Mouse (Mus musculus) lung, postnatal 0 days (tissue): ENCODE data around the gene Apoc2. TPM values are rescaled to one million over a fixed set of nuclear protein-coding genes. Genes with fewer than 3 reads are reported as not detected.

Source experiments
- ATAC-seq: fragments of 200-750 bp; cut with Nextera tagmentation; 2 replicates; pipeline ENCODE4 v1.8.0; 2017; ENCODE audit warnings: moderate library complexity
- DNase-seq: peaks from one replicate; pipeline ENCODE4 v3.0.0-alpha.2; 2016; ENCODE audit warnings: low spot score
- H3K27ac ChIP-seq: fragments of 300-500 bp; sonication (generic); 2 replicates; pipeline ENCODE4 v1.5.1; 2014; ENCODE audit warnings: antibody characterized with exemption, mild to moderate bottlenecking, low read length, mixed read lengths
- H3K27me3 ChIP-seq: fragments of 300-500 bp; sonication (generic); replicated peaks from 2 replicates; pipeline ENCODE4 v1.6.1; 2014; ENCODE audit warnings: low read length, mixed read lengths; ENCODE audit not compliant: insufficient read depth
- H3K36me3 ChIP-seq: fragments of 300-500 bp; sonication (generic); 2 replicates; pipeline ENCODE4 v1.6.1; 2014; ENCODE audit warnings: low read length, mixed read lengths; ENCODE audit not compliant: insufficient read depth
- H3K4me1 ChIP-seq: fragments of 300-500 bp; sonication (generic); 2 replicates; pipeline ENCODE4 v1.6.1; 2014; ENCODE audit warnings: antibody characterized with exemption, low read depth, low read length, mixed read lengths; ENCODE audit not compliant: insufficient read depth
- H3K4me2 ChIP-seq: fragments of 300-500 bp; sonication (generic); replicated peaks from 2 replicates; pipeline ENCODE4 v1.6.1; 2014; ENCODE audit warnings: low read depth, mild to moderate bottlenecking, low read length, moderate library complexity, mixed read lengths
- H3K4me3 ChIP-seq: fragments of 300-500 bp; sonication (generic); 2 replicates; pipeline ENCODE4 v1.5.1; 2014; ENCODE audit warnings: low read depth, low read length
- H3K9ac ChIP-seq: fragments of 300-500 bp; sonication (generic); replicated peaks from 2 replicates; pipeline ENCODE4 v1.6.1; 2014; ENCODE audit warnings: low read depth, mild to moderate bottlenecking
- H3K9me3 ChIP-seq: fragments of 300-500 bp; sonication (generic); 2 replicates; pipeline ENCODE4 v1.6.1; 2016; ENCODE audit warnings: low read length, mixed read lengths
- CTCF ChIP-seq: IDR thresholded peaks from 2 replicates; pipeline ENCODE4 v1.5.1; 2016; ENCODE audit warnings: antibody characterized with exemption, mild to moderate bottlenecking
- EP300 ChIP-seq: IDR thresholded peaks from 2 replicates; pipeline ENCODE4 v1.6.1; 2016; ENCODE audit warnings: antibody characterized with exemption, mild to moderate bottlenecking, control low read depth
- WGBS: fragments of 180-500 bp; shearing (Covaris S2); extraction: QIAGEN DNeasy Blood & Tissue Kit; methylation state at CpG from one replicate; pipeline ENCODE4 v1.1.7; 2014; 5-methylcytosine and 5-hydroxymethylcytosine counted together
- polyA plus RNA-seq: library from polyadenylated mRNA; unstranded; fragments of >200 nt; fragmentation: Nextera tagmentation; extraction: Ambion mirVana; gene quantifications from 2 replicates; pipeline ENCODE4 v1.2.1, GENCODE M21; 2015

The Apoc2 gene
- polyA plus RNA-seq, 1 experiment from 2014 or later = 4.9 TPM

DNA sequence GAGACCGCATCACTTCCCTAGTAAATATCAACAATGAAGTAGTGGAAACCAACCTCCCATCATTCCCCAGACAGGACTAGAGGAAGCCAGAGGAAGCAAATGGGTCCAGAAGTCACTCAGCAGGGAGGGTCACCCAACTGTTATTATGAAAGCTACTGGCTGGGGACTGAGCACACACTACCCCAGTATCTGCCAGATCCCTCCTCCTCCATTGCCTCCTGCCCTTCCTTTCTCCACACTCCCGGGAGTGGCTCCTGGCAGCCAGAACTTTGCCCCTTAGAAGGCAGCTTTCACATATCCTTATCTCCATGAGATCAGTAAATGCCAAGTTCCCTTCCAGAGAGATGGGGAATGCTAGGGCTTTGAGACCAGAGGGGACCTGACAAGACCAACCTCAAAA, 54.3 kb downstream of the Apoc2 start:
- H3K4me2 ChIP-seq = no peak overlapping the region
- DNase-seq = no peak
- H3K9ac ChIP-seq = no peak overlapping the region
- no peak overlapping the region for H3K4me3 ChIP-seq
- H3K36me3 ChIP-seq = no peaks in the 10 kb centered on the region
- no peak for TF ChIP-seq CTCF
- no peak for TF ChIP-seq EP300
- WGBS = 62% methylated on average over 2 of the region's 2 CpGs
- H3K4me1 ChIP-seq = no peaks in the 10 kb centered on the region
- H3K9me3 ChIP-seq = no peaks in the 10 kb centered on the region
- no peak for ATAC-seq
- H3K27me3 ChIP-seq = no peaks in the 10 kb centered on the region
- H3K27ac ChIP-seq = no peak overlapping the region

DNA sequence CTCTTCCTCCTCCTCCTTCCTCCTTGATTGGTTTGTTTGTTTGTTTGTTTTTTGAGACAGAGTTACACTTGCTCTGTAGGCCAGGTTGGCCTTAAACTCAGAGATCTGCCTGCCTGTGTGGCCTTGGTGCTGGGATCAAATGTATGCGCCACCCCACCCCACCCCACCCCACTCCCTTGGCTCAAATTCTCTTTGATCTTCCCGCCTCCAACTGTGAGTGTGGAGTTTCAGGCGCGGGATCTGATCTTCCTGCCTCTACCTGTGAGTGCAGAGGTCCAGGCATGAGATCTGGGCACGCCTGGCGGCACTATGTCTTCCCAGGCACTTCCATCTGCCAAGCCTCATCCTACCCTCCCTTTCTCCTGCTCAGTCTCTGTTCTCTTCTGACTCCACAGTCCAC, 55.5 kb downstream of the Apoc2 start:
- Histone ChIP-seq H3K27ac (no peak overlapping the region), H3K27me3 (no peaks in the 10 kb centered on the region), H3K4me1 (no peaks in the 10 kb centered on the region), H3K4me3 (no peak overlapping the region), H3K9me3 (no peaks in the 10 kb centered on the region), H3K4me2 (no peak overlapping the region), H3K36me3 (no peaks in the 10 kb centered on the region), H3K9ac (no peak overlapping the region)
- DNase-seq = no peak
- TF ChIP-seq EP300 (no peak), CTCF (no peak)
- WGBS = 37% methylated on average over 6 of the region's 6 CpGs
- no peak for ATAC-seq

Other genes starting within 250 kb of the Apoc2 start
- 7.4 and 7.9 TPM in 2 replicates for gene Mark4, start 219.1 kb downstream of the Apoc2 start, polyA plus RNA-seq
- 1.1 and 1.4 TPM in 2 replicates for gene Exoc3l2, start 214.6 kb downstream of the Apoc2 start, polyA plus RNA-seq
- 2.6 and 3.0 TPM in 2 replicates for gene Bloc1s3, start 169.6 kb downstream of the Apoc2 start, polyA plus RNA-seq
- 85.5 and 91.9 TPM in 2 replicates for gene Trappc6a, start 169.5 kb downstream of the Apoc2 start, polyA plus RNA-seq
- 0.05 and 0.15 TPM in 2 replicates for gene Nkpd1, start 160.1 kb downstream of the Apoc2 start, polyA plus RNA-seq
- gene Ppp1r37, start 114.9 kb downstream of the Apoc2 start, polyA plus RNA-seq = 19.1 and 20.3 TPM in 2 replicates
- 0.76 and 0.88 TPM in 2 replicates for gene Zfp296, start 100.7 kb downstream of the Apoc2 start, polyA plus RNA-seq
- gene Gemin7, start 100.3 kb downstream of the Apoc2 start, polyA plus RNA-seq = 161 and 163 TPM in 2 replicates
- gene Clasrp, start 73.5 kb downstream of the Apoc2 start, polyA plus RNA-seq = 22.6 and 23.8 TPM in 2 replicates
- gene Relb, start 48.5 kb downstream of the Apoc2 start, polyA plus RNA-seq = 15.6 and 29.8 TPM in 2 replicates
- 76.9 and 78.8 TPM in 2 replicates for gene Clptm1, start 12.9 kb downstream of the Apoc2 start, polyA plus RNA-seq
- gene Gm44805, start 3.5 kb upstream of the Apoc2 start, polyA plus RNA-seq = not detected in 2 replicates
- 0.38 and 0.88 TPM in 2 replicates for gene Apoc4, start 3.5 kb upstream of the Apoc2 start, polyA plus RNA-seq
- gene Apoc1, start 14.7 kb upstream of the Apoc2 start, polyA plus RNA-seq = 61.1 and 63.8 TPM in 2 replicates
- 768 and 1,006 TPM in 2 replicates for gene Apoe, start 21.2 kb upstream of the Apoc2 start, polyA plus RNA-seq
- gene Tomm40, start 37.5 kb upstream of the Apoc2 start, polyA plus RNA-seq = 60.8 and 62.4 TPM in 2 replicates
- 113 and 116 TPM in 2 replicates for gene Nectin2, start 72.5 kb upstream of the Apoc2 start, polyA plus RNA-seq
- 477 and 507 TPM in 2 replicates for gene Bcam, start 93.1 kb upstream of the Apoc2 start, polyA plus RNA-seq
- 18.4 and 23.9 TPM in 2 replicates for gene Cblc, start 118.9 kb upstream of the Apoc2 start, polyA plus RNA-seq
- 8.3 and 20.0 TPM in 2 replicates for gene Bcl3, start 144.8 kb upstream of the Apoc2 start, polyA plus RNA-seq
- gene Gm19345, start 174.1 kb upstream of the Apoc2 start, polyA plus RNA-seq = 0.12 and 0.24 TPM in 2 replicates
- 0.13 and 0.18 TPM in 2 replicates for gene Ceacam16, start 183.4 kb upstream of the Apoc2 start, polyA plus RNA-seq
- 0.04 TPM in 1 of 2 replicates, not detected in the other for gene Ceacam19, start 210.0 kb upstream of the Apoc2 start, polyA plus RNA-seq
- 20.8 and 24.3 TPM in 2 replicates for gene Pvr, start 243.2 kb upstream of the Apoc2 start, polyA plus RNA-seq